Mouse (Mus musculus): ENCODE results near the gene Smco2. TPM values are rescaled to one million over a fixed set of nuclear protein-coding genes. Genes with fewer than 3 reads are reported as not detected.

The Smco2 gene
- polyA plus RNA-seq, 1 experiment from 2014 or later: not detected

DNA sequence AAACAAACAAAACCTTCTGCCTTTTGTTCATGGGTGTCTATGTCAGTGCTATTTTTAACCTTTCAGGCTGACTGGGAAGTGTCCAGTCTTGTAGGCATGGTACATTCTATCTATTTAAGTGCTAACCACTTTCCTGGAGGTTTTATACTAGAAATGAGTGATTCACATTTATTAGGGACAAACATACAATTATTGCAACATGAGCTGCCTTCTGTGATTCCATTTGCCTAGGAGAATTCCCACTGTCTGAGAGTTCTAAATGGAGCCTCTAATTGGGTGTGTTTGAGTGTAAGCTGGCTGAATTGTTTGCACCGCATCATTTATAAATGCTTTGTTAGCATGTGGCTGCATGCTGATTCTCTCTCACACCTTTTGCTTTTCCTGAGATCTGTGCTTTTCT is 65.9 kb downstream of the Smco2 start:
- H3K27ac ChIP-seq (replicated peaks): no peak overlapping the region
- no peaks in the 10 kb centered on the region for H3K9me3 ChIP-seq
- no peak for ATAC-seq (ENCODE audit: extremely low read depth, insufficient number of reproducible peaks, low FRiP score, low TSS enrichment)
- no peak overlapping the region for H3K4me2 ChIP-seq
- no peak overlapping the region for H3K4me3 ChIP-seq
- peaks cover 5% of the 10 kb centered on the region; the same call in 1 of the 2 replicates for H3K36me3 ChIP-seq
- 86% methylated on average over 1 of the region's 1 CpGs for WGBS
- H3K4me1 ChIP-seq: peaks cover 69% of the 10 kb centered on the region
- no peak overlapping the region for H3K9ac ChIP-seq
- H3K27me3 ChIP-seq (replicated peaks): no peaks in the 10 kb centered on the region

DNA sequence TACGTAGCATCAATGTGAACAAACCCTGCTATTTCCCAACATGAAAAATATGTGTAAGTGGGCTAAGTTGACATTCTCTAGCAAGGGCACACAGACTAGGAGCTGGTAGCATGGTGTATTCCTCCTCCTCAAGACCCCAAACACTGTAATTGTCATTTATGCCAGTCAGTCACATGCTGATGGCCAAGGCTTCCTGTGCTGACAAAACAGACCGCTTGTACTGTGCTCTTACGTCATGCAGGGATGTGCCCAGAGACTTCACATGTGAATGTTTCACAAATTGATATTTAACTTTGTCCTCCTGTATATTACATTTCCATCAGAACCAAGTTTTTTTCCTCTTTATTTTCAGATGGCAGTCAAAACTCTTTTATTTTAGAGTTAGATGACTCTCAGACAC is 67.5 kb downstream of the Smco2 start:
- Histone ChIP-seq H3K27me3 (replicated peaks) (no peaks in the 10 kb centered on the region), H3K9ac (no peak overlapping the region), H3K27ac (replicated peaks) (no peak overlapping the region), H3K4me2 (no peak overlapping the region), H3K36me3 (peaks cover 5% of the 10 kb centered on the region; the same call in 1 of the 2 replicates), H3K9me3 (no peaks in the 10 kb centered on the region), H3K4me1 (peaks cover 53% of the 10 kb centered on the region), H3K4me3 (no peak overlapping the region)
- WGBS: 82% methylated on average over 3 of the region's 3 CpGs
- ATAC-seq (ENCODE audit: extremely low read depth, insufficient number of reproducible peaks, low FRiP score, low TSS enrichment): no peak

DNA sequence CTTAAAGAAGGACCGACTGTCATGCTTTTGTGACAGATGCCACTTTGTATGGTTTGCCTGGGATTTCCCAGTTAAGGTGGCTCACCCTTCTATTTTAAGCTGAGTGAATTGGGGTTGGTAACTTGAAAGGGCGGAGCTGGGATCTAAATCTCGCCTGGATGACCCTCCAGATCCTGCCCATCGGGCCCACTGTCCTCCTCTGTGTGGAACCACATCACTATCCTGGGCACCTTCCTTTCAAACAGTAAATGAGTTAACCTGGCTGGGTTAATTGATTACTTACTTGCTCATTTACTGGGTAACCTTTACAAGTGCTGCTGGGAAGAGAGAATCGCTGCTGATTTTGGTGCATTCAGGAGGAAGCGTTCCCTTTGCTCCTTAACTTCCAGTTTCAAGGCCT is 68.4 kb downstream of the Smco2 start:
- peaks cover 44% of the 10 kb centered on the region for H3K4me1 ChIP-seq
- H3K27me3 ChIP-seq (replicated peaks): no peaks in the 10 kb centered on the region
- no peak for ATAC-seq (ENCODE audit: extremely low read depth, insufficient number of reproducible peaks, low FRiP score, low TSS enrichment)
- H3K36me3 ChIP-seq: peaks cover 5% of the 10 kb centered on the region; the same call in 1 of the 2 replicates
- 74% methylated on average over 6 of the region's 6 CpGs for WGBS
- H3K9ac ChIP-seq: no peak overlapping the region
- H3K4me3 ChIP-seq: no peak overlapping the region
- H3K4me2 ChIP-seq: no peak overlapping the region
- no peak overlapping the region for H3K27ac ChIP-seq (replicated peaks)
- no peaks in the 10 kb centered on the region for H3K9me3 ChIP-seq

Other genes with a start within 250 kb of the Smco2 start
- 139 and 155 TPM in 2 replicates for gene Med21, start 207.6 kb upstream of the Smco2 start, polyA plus RNA-seq (2015; fragmentation: Nextera tagmentation; extraction: Ambion mirVana)
- 36.4 and 38.9 TPM in 2 replicates for gene Tm7sf3, start 207.3 kb upstream of the Smco2 start, polyA plus RNA-seq (2015; fragmentation: Nextera tagmentation; extraction: Ambion mirVana)
- gene Stk38l, start 125.1 kb upstream of the Smco2 start, polyA plus RNA-seq (2015; fragmentation: Nextera tagmentation; extraction: Ambion mirVana): 37.9 and 41.4 TPM in 2 replicates
- gene Arntl2, start 54.0 kb upstream of the Smco2 start, polyA plus RNA-seq (2015; fragmentation: Nextera tagmentation; extraction: Ambion mirVana): 2.2 and 2.5 TPM in 2 replicates
- gene Ppfibp1, start 38.4 kb downstream of the Smco2 start, polyA plus RNA-seq (2015; fragmentation: Nextera tagmentation; extraction: Ambion mirVana): 47.0 and 48.6 TPM in 2 replicates
- gene 1700034J05Rik, start 104.3 kb downstream of the Smco2 start, polyA plus RNA-seq (2015; fragmentation: Nextera tagmentation; extraction: Ambion mirVana): 0.04 and 0.18 TPM in 2 replicates
- 0.60 and 1.1 TPM in 2 replicates for gene Rep15, start 182.5 kb downstream of the Smco2 start, polyA plus RNA-seq (2015; fragmentation: Nextera tagmentation; extraction: Ambion mirVana)
- gene Mrps35, start 192.7 kb downstream of the Smco2 start, polyA plus RNA-seq (2015; fragmentation: Nextera tagmentation; extraction: Ambion mirVana): 123 and 139 TPM in 2 replicates
- 0.48 and 0.51 TPM in 2 replicates for gene Mansc4, start 236.9 kb downstream of the Smco2 start, polyA plus RNA-seq (2015; fragmentation: Nextera tagmentation; extraction: Ambion mirVana)
- 3.6 and 3.9 TPM in 2 replicates for gene Klhl42, start 241.3 kb downstream of the Smco2 start, polyA plus RNA-seq (2015; fragmentation: Nextera tagmentation; extraction: Ambion mirVana)

All from heart, embryonic 13.5 days (tissue).